Mouse (Mus musculus) ES-E14 (cell line): Measurements from ENCODE around the gene Fgd6.

Source experiments
- CHD2 ChIP-seq: IDR thresholded peaks from 2 replicates; pipeline ENCODE4 v1.6.1; 2014; ENCODE audit warnings: mild to moderate bottlenecking, low read depth, low read length, inconsistent platforms
- HCFC1 ChIP-seq: IDR thresholded peaks from 2 replicates; pipeline ENCODE4 v1.6.1; 2012; ENCODE audit warnings: low read length, inconsistent platforms, borderline replicate concordance; ENCODE audit not compliant: insufficient read depth
- ZNF384 ChIP-seq: IDR thresholded peaks from 2 replicates; pipeline ENCODE4 v1.6.1; 2012; ENCODE audit warnings: low read depth, low read length, inconsistent platforms

DNA sequence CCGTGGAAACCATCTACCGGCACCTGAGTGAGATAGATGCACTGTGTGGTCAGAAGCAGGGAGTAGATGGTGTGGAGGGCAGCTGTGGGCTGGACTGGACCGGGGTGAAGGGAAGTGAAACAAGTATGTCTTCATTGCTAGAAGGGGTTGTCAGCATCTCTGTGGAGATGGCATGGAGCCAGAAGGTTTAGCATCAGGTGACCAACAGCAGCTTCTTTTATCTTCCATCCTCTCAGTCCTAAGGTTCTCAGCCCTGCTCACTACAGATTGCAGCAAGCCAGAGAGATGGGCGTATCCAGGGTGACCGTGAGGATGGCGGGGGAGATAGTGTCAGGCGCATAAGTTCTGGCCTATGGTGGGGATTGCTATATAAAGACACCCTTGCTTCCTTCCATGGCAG, 86.8 kb downstream of the Fgd6 start:
- TF ChIP-seq CHD2, result no peak
- TF ChIP-seq ZNF384, result no peak
- no peak for TF ChIP-seq HCFC1
